Mouse (Mus musculus): ENCODE measurements at regions not wholly inside any gene's neighbourhood (a gene's known extent, or its start where the extent isn't known, plus 50 kb on each side); places are given as distances from the start of the nearest gene placed in this dataset.

DNA sequence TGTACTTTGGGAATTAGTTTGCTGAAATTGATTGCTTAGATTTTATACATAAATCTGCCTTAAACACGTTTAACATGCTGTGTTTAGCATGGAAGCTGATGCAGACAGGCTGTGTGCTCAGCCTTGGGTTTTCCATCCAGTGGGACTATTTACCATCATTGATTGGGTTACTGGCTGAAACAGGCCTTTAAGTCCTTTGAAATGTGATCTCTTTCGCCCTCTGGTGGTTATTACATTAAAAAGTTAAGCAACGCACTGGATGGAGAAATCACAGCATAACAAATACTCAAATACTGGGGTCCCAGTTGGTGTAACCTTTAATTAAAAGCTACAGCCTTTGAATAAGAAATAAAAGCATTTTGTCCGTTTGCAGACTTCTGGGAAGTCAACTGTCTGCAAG lies 379.8 kb downstream of the Kcnj2 start:
- DNase-seq: no peak

DNA sequence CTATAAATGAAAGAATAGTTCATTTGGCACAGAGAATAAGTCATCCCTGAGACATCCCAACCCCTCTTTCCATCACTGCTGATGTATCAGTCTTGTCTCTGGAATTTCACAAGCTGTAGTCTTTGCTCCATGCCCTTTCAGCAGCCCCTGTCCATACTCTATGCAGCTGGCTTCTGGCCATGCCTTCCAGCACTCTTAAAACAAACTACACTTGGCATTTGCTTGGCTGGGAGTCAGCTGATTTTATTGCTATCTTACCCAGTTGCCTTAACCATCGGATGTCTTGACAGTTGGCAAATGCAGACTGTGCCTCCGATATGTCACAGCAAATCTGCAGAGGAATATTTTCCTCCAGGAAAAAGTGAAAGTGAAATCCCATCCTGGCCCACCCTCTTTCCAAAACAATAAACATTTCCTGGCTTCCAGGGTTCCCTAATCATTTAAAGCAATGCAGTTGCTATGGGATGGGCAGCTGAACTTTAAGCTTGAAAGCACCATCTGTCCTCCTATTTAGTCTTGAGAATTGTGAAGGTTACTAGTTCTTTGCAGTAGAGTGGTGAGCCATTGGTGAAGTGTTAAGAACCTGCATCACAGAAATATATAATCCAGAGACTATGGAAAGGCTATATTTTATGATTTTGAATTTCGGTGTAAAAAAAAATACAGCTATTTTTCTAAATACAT lies 385.0 kb downstream of the Kcnj2 start:
- DNase-seq: peak in 1 of 2 experiments; percentile 1

DNA sequence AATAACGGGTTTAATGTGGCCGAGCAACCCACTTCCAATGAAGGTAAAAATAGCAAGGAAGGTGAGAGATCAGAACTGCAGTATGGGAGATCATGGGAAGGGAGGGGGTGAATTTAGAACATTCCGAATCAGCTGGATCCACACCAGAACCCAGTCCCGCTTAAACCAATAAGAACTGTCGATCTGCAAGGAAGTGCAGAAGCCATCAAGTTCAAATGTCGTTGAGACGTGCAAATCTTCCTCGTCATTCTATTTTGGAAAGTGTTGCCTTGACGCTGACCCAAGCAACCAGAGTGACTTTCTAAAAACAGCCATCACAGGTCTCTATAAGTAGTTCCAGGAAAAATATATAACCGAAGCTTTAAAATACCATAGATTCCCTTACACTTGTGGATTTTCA lies 394.1 kb downstream of the Kcnj2 start:
- no peak for DNase-seq

DNA sequence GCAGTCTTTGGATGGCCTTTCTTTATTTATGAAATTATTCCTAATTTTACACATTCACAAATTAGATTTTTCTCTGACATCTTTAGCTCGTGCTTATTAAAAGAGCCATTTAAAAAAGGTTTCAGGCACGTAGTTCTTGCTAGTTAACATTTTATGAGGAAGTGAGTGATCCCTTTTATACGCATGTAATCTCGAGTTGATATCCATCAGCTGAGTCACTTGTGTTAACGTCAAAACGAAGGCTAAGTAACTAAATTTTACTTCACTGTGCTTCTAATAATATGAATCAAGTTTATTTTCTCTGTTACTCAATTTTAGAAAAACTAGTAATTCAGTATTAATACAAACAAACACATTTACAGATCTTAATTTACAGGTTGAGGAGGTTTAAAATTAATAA lies 419.0 kb downstream of the Kcnj2 start:
- no peak for DNase-seq

DNA sequence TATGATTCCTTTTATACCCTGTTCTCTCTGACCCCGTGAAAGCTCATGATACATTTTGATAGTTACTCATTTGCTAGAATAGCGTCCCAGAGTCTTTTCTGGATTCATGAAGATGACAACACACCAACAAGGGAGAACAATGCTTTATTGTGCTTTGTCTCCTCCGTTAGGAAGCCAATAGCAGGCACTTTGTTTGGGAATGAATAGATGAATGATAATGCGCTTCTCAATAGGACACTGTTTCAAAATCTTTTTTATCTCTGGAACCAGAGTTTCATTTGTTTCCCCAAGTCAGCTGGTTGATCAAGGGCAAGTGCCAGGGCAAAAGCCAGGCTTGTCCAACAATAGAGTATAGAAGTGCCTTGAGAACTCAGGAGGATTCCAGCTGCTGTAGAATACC lies 446.5 kb downstream of the Kcnj2 start:
- DNase-seq: no peak

DNA sequence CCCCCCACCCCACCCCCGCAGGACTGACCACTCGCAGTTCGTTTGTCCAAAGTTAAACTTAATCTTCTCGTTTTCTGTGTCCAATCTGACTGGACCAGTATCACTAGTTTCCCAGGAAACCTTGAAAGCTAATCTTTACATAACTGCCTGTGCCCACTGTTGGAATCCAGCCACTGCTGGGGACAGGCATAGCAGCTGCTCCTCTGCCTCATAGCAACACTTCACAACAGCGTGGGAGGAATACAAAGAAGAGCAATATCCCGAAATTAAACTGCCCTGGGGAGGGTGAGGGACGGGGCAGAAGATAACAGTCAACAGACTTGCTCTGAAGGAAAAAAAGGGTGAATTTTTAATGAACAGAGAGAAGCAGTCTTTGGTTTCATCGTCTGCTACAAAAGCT lies 456.8 kb downstream of the Kcnj2 start:
- DNase-seq: no peak

DNA sequence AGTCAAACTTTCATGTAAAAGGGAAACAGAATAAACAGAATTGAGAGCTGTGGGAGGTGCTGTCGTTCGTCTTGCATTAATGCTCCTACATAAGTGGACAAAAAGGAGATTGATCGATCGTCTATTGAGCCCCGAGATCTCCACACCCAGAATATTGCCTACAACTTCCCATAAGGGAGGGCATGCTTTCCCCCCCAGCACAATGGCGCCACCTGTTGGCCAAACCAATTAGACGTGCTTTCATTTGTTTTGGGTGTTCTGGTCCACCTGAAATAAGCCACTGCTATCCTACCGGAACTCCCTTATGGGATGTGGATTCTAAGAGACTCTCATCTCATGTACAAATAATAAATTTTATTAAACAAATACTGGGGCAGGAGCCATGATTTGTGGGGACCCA lies 457.5 kb downstream of the Kcnj2 start:
- DNase-seq: peak; percentile 41 to 61

DNA sequence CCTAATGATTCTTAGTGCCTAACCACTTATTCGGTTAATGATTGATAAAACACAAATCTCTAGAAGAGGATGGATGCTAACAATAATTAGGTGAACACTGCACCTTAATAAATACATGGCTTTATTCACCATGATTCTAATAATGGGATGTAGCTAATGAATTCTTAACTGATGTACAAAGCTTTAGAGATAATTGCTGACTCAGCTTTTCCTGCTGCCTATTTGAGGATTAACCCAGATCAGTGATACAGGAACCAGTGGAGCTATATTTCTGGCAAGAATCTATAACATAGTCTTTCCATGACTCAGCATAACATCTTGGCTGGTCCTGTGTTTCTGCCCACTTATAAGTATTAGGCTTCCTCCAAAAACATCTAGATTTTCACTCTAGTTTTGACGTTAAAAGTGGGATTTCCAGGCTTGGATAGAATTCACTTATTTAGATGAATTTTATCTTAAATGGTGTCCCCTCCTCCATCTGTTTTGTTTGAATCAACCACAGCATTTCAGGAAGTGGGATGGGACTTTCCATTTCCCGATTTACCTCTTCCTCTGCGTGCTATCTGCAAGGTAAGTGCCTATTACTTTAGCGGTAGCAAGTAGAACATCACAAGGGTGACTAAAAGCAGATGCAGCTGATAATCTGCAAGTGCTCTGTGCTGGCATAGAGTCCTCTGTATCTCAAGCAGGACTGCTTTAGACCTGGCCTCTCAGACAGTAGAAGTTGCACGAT lies 460.2 kb downstream of the Kcnj2 start:
- DNase-seq: no peak

DNA sequence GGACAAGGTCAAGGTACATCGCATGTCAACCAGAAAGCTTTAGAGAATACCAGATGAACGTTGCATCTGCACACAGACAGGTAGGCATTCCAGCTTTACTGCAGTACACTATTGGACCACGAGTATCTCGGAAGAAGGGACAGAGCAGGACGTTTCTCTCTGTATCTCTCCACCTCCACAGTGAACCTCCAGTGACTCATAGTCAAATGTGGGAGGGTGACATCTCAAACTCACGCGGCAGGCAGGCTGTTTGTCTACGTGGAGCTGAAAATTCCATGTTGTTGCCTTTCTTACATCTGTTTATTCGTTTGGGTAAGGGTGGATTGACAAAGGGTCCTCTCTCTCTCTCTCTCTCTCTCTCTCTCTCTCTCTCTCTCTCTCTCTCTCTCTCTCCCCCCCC lies 463.6 kb downstream of the Kcnj2 start:
- no peak for DNase-seq

DNA sequence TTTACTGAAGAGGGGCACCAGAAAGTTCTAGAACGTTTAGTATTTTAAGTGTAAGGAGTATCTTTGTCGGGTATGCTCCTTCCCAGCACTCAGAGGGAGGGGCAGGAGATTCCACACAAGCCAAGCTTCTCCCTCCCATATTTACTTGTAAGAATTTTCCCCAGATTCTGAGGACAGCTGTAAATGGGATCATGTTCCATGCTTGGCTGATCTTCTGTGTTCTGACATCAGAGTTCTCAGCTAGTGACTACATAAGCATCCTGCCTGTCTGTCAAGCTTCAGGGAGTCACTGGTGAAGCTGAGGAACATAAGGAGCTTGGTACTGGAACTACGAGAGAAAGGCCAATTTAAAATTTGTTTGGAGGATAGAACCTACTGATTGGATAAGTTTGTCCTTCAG lies 464.9 kb downstream of the Kcnj2 start:
- no peak for DNase-seq

DNA sequence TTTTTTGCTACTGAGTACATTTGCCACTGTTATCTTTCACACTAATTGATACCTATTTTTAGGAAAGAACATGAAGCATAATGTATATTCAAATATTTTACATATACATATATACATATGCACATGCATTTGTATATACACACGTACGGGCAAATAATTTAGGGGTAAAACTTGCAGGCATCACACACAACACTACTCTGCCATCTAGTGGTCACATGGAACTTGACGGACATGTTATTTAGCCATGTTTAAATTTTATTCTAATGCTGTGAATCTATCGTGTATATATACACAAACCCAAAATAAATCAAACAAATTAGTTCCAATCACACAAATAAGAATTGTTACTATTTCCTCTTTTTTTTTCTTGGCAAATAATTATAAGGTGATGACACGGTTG lies 466.5 kb downstream of the Kcnj2 start:
- peak; percentile 36 to 46 for DNase-seq

DNA sequence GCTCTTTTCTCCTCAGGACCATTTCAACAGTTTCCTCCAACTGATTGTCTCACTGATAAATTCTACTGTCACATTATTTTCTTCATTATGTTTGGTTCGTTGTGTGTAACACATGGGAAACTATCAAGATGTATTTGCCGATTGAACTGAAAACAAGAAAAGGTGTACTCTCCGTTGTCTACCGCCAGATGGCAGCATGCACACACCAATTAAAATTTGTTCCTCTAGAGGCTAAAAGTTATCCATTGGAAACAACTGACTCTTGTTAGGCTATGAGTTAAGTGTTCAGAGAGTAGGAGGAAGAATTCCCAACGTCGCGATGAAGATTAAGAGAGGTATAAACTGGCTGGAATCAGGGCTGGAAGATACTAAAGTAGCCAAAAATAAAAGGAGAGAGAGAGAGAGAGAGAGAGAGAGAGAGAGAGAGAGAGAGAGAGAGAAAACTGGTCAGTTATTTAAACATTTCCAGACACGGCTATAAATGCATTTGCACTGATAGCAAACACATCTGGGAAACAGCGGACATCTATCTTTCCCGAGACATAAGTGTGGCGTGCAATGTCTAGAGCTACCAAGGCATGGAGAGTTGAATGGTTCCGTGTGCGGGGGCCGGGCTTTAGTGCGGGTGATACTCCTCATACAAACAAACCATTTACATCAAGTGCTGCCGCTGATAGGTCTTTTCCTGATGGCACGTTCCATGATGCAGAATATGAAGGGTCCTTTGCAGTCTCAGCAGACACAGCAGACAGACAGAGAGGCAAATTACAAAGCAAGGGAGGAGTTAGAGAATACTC lies 470.3 kb downstream of the Kcnj2 start:
- peak; percentile 68 to 70 for DNase-seq

DNA sequence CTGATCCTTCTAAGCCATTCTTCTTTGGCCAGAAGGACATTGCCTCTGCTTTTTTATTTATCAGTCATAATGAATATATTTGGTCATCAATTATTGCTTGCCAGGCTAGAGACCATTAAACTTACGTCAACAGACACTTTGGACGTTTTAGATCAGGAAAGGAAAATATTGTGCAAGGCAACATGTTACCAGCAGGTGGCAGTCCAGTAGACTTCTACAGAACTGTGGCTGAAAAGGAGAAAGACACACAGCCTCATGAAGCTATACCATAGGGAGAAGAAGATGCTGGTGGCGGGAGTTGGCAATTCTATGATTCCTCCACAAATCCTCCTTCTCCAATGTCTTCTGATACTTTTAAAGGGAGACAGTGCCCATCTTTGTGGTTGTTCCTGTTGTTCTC lies 471.7 kb downstream of the Kcnj2 start:
- DNase-seq: peak; percentile 73 to 75

DNA sequence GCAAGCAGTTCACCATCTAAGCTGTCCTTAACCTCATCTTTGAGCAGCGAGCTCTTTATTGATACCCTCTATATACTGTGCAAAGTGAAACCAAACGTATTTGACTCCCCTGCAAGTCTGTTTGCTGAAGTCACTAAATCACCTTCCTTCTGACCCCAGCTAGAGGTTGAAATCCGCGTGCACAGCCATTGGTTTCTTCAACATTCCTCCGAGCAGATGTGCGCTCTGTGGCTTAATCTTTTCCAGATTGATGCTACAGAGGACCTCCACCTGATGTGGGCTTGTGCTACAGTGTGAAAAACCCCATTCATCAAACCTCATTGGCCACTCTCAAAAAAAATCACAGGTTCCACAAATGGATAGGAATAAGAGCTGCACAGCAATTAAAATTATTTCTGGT lies 474.0 kb downstream of the Kcnj2 start:
- DNase-seq: no peak

DNA sequence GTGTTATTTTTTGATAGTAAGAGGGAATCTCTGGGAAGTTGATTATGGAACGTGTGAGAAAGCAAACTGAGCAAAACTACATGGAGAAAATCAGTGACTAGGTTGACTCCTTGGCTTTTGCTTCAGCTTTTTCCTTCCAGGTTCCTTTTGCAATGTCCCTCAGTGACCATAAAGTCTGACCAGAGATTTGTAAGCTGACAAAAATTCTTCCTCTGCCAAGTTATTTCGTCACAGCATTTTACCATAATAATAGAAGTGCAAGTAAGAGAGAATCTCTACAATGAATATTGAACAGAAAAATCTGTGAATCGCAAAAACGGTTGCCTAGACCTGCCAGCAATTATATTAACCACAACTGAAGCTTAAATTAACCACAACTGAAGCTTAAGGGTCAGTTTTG lies 479.3 kb downstream of the Kcnj2 start:
- DNase-seq: no peak

DNA sequence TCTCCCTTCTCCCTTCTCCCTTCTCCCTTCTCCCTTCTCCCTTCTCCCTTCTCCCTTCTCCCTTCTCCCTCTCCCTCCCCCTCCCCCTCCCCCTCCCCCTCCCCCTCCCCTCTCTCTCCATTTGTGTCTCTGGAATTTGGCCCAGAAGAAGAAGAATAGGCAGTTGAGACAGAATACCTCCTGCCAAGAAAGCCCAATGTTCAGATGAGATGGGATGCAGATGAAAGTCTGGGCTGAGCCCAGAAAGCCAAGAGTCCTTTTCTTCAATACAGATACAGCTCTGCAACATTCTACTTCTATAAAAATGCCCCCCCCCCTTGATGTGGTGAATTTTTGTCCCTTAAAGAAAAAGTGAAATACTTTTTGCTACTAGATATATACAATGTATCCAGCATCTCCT lies 489.2 kb downstream of the Kcnj2 start:
- DNase-seq: no peak

DNA sequence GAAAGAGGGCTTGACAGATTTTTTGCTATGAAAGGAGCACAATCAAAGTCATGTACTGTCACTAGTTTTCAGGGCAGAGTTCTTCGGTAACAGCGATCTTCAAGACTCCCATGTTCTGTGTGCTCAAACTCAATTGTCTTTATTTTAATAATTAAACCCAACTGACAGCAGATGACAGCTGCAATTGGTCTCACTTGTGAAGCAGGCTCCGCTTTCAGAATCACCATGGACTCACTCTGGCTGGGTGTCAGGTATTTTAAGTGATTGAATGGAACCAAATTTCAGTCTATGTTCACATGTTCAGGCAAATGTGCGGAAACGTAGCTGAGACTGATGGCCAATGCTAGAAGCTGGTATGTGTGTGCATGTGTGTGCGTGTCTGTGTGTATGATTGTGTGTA lies 489.7 kb downstream of the Kcnj2 start:
- DNase-seq: no peak

DNA sequence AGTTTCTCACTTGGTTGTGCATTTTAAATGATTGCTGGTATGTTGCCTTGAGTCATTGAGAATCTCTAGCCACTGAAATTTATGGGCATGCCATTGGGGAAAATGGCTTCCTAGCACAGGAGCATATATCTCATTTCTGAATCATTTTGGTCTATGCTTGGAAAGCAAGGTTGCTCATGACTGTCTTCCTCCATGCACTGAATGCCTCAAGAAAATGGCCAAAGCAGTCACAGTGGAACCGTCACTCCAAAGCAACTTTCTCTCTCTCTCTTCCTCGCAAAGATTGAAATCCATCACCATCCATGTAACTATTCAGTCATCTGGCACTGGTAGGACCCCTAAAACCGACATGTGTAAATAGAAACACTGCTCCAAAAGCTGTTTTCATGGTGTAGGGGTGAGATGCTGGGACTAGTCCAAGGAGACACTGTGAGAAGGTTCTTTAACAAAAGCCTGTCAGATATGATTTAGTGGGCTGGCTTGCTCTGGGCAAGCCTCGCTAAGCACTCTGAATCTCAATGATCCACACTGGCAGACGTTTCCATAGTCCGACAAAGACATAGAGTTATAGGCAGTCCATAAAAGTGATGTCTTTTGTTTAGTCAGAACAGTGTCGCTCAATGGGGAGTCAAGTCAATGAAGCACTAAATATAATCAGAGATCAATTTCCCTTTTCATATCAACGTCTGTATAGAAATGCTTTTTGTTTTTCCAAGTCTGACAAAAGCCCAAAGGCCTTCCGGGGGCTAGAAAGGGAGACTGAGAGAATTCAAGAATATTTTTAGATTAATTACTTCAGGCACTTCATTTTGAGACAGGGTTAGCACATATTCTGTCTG lies 492.6 kb downstream of the Kcnj2 start:
- no peak for DNase-seq

DNA sequence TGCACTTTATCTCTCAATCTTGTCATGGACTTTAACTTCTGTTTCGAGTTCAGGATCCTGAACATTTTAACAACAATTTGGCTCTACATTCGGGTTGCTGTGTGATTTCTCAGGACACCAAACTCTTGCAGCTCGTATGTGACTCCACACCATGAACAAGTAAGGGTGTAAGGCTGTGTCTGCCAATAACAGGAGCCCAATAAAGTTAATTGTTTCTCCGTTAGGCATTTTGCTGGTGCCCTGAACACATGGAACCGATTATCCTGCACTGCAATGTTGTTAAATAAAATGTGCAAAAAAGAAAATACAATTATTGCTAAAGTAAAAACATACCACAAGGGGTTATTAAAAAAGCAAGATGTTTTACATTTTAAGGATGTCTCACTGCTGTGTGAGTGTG lies 497.2 kb downstream of the Kcnj2 start:
- DNase-seq: no peak

DNA sequence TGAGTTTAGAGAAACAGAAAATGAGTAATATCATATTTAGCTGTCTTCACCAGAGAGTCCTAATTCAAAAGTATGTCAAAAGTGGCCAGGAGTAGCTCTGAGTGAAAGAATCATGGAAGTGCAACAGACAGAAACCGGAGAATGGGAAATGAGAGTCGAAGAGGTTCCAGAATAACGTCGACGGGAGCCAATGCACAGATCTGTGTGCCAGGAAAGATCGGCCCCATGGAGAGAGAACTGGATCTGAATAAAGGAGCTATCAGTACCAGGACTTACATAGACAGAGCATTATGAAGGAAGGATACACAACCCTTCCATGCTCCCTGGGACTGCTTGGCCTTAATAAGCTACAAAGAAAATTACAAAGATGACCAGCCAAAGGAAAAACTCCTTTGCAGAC lies 502.1 kb downstream of the Kcnj2 start:
- DNase-seq: no peak

DNA sequence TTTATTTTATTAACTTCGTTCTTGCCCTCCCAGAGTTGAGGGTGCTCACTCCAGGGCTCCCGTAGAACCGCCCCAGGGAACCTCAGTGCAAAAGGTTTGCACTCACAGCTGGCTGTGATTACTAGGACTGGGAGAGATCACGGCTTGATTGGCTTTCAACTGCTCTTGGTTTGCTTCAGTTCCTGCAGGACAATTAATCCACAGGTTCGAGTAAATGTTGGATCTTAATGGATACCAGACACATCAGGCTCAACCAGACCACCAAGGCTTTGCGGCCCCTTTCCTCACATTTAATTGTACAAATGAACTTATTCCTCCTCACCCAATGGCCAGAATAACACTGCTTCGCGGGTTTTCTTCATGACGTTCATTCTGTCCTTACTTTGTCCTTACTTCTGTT lies 502.9 kb downstream of the Kcnj2 start:
- no peak for DNase-seq

DNA sequence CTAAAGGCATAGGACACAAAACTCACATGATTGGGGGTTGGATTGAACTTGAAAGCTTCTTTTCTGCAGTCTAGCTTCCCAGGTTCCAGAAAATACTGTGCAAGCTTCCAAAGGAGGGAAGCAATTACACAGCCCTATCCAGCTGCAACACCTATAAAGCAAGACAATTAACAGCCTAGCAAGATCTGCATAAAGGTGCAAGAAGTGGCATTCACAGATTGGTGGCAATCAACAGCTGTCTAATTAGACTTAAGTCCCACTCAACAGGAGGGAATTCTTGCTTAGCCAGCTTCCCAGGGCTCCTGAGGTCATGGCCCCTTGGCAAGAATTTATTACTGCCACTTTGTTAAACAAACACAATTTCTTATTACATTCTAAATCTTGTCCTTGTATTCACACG lies 511.9 kb downstream of the Kcnj2 start:
- peak in 1 of 2 experiments; percentile 2 for DNase-seq

DNA sequence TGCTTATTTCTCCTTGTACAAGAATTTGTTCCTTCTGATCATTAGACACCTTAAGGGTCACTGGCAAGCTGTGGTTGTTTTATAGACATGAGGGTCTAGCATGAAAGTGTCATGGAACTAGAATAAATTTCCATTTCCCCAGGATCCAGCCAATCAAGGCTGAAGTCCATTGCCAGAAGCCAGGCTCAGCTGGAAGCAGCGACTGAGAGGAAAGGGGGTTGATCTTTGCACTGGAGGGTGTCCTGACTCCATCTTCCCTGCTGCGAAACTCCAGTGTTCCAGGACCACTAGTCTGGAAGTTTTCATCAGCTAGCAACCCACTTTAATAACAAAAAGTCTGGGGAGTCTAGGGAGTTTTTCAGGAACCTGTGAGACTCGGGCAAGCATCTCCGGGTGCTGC lies 517.0 kb downstream of the Kcnj2 start:
- no peak for DNase-seq
